Mouse (Mus musculus) heart, embryonic 11.5 days (tissue): ENCODE data around the gene Calm4. TPM values are rescaled to one million over a fixed set of nuclear protein-coding genes. Genes with fewer than 3 reads are reported as not detected.

Experiments
- ATAC-seq: fragments of 200-750 bp; cut with Nextera tagmentation; replicated peaks from 2 replicates; pipeline ENCODE4 v1.8.0; 2017; ENCODE audit warnings: moderate library complexity; ENCODE audit not compliant: insufficient number of reproducible peaks, low FRiP score, low TSS enrichment
- H3K27ac ChIP-seq: fragments of 300-500 bp; sonication (generic); 2 replicates; pipeline ENCODE4 v1.5.1; 2014; ENCODE audit warnings: mild to moderate bottlenecking, low read depth, low read length
- H3K27me3 ChIP-seq: fragments of 300-500 bp; sonication (generic); 2 replicates; pipeline ENCODE4 v1.6.1; 2014; ENCODE audit warnings: mild to moderate bottlenecking, low read length, mixed read lengths; ENCODE audit not compliant: control insufficient read depth, insufficient read depth
- H3K36me3 ChIP-seq: fragments of 300-500 bp; sonication (generic); 2 replicates; pipeline ENCODE4 v1.6.1; 2014; ENCODE audit warnings: mild to moderate bottlenecking, low read length, moderate library complexity, mixed read lengths; ENCODE audit not compliant: control insufficient read depth, insufficient read depth
- H3K4me1 ChIP-seq: fragments of 300-500 bp; sonication (generic); 2 replicates; pipeline ENCODE4 v1.6.1; 2014; ENCODE audit warnings: low read length; ENCODE audit not compliant: control insufficient read depth, insufficient read depth
- H3K4me2 ChIP-seq: fragments of 300-500 bp; sonication (generic); 2 replicates; pipeline ENCODE4 v1.6.1; 2014; ENCODE audit warnings: mild to moderate bottlenecking, moderate library complexity
- H3K4me3 ChIP-seq: fragments of 300-500 bp; sonication (generic); 2 replicates; pipeline ENCODE4 v1.5.1; 2014; ENCODE audit warnings: low read depth, low read length
- H3K9ac ChIP-seq: fragments of 300-500 bp; sonication (generic); 2 replicates; pipeline ENCODE4 v1.6.1; 2014; ENCODE audit warnings: mild to moderate bottlenecking, low read depth, low read length, moderate library complexity
- H3K9me3 ChIP-seq: fragments of 300-500 bp; sonication (generic); replicated peaks from 2 replicates; pipeline ENCODE4 v1.6.1; 2016; ENCODE audit warnings: low read length; ENCODE audit not compliant: control insufficient read depth
- WGBS: fragments of 180-500 bp; shearing (Covaris S2); extraction: QIAGEN DNeasy Blood & Tissue Kit; methylation state at CpG from one replicate; pipeline ENCODE4 v1.1.7; 2014; ENCODE audit not compliant: insufficient replicate concordance; 5-methylcytosine and 5-hydroxymethylcytosine counted together
- polyA plus RNA-seq: library from polyadenylated mRNA; unstranded; fragments of >200 nt; fragmentation: Nextera tagmentation; extraction: Ambion mirVana; gene quantifications from 2 replicates; pipeline ENCODE4 v1.2.1, GENCODE M21; 2014

The Calm4 gene
- polyA plus RNA-seq, 1 experiment from 2014 or later = not detected

GRCm38 (mm10) chr13:3865648-3866354 is 28.2 kb downstream of the Calm4 start:
- no peak overlapping the region; the same call in 1 of the 2 replicates for H3K4me3 ChIP-seq
- peak overlapping the region; percentile 36 for H3K4me2 ChIP-seq
- 67% methylated on average over 14 of the region's 14 CpGs for WGBS
- H3K27ac ChIP-seq = peak overlapping the region; percentile 72
- H3K9me3 ChIP-seq = no peaks in the 10 kb centered on the region
- ATAC-seq = 0 out of 2 replicates have a peak, but pooled peaks have one; percentile 27
- H3K36me3 ChIP-seq = no peaks in the 10 kb centered on the region
- no peaks in the 10 kb centered on the region; the same call in 1 of the 2 replicates for H3K4me1 ChIP-seq
- peak overlapping the region; percentile 28; the same call in 1 of the 2 replicates for H3K9ac ChIP-seq
- no peaks in the 10 kb centered on the region for H3K27me3 ChIP-seq

GRCm38 (mm10) chr13:3866355-3867052 is 28.9 kb downstream of the Calm4 start:
- Histone ChIP-seq H3K27ac (peak overlapping the region; percentile 72), H3K9ac (peak overlapping the region; percentile 28; the same call in 1 of the 2 replicates), H3K36me3 (no peaks in the 10 kb centered on the region), H3K27me3 (no peaks in the 10 kb centered on the region), H3K4me1 (no peaks in the 10 kb centered on the region; the same call in 1 of the 2 replicates), H3K4me2 (peak overlapping the region; percentile 36), H3K9me3 (no peaks in the 10 kb centered on the region), H3K4me3 (no peak overlapping the region; the same call in 1 of the 2 replicates)
- 41% methylated on average over 8 of the region's 8 CpGs for WGBS
- ATAC-seq = peak; percentile 72

GRCm38 (mm10) chr13:3867158-3867557 is 29.6 kb downstream of the Calm4 start:
- Histone ChIP-seq H3K27me3 (no peaks in the 10 kb centered on the region), H3K36me3 (no peaks in the 10 kb centered on the region), H3K9ac (no peak overlapping the region), H3K4me3 (no peak overlapping the region), H3K27ac (peak overlapping the region; percentile 72), H3K9me3 (no peaks in the 10 kb centered on the region), H3K4me2 (peak overlapping the region; percentile 24; the same call in 1 of the 2 replicates), H3K4me1 (no peaks in the 10 kb centered on the region; the same call in 1 of the 2 replicates)
- WGBS = 72% methylated on average over 6 of the region's 6 CpGs
- peak; percentile 90 for ATAC-seq

GRCm38 (mm10) chr13:3869901-3870300 is 32.3 kb downstream of the Calm4 start:
- ATAC-seq = no peak
- no peak overlapping the region for H3K4me3 ChIP-seq
- no peaks in the 10 kb centered on the region for H3K27me3 ChIP-seq
- no peak overlapping the region for H3K27ac ChIP-seq
- H3K9me3 ChIP-seq = no peaks in the 10 kb centered on the region
- no peaks in the 10 kb centered on the region for H3K36me3 ChIP-seq
- H3K4me2 ChIP-seq = no peak overlapping the region
- H3K9ac ChIP-seq = no peak overlapping the region
- no peaks in the 10 kb centered on the region; the same call in 1 of the 2 replicates for H3K4me1 ChIP-seq

GRCm38 (mm10) chr13:3872832-3873231 is 35.3 kb downstream of the Calm4 start:
- peaks cover 7% of the 10 kb centered on the region for H3K4me1 ChIP-seq
- no peaks in the 10 kb centered on the region for H3K36me3 ChIP-seq
- H3K4me3 ChIP-seq = no peak overlapping the region
- no peak for ATAC-seq
- no peaks in the 10 kb centered on the region for H3K27me3 ChIP-seq
- 81% methylated on average over 4 of the region's 4 CpGs for WGBS
- H3K4me2 ChIP-seq = no peak overlapping the region
- no peak overlapping the region for H3K9ac ChIP-seq
- H3K27ac ChIP-seq = no peak overlapping the region
- no peaks in the 10 kb centered on the region for H3K9me3 ChIP-seq

- H3K36me3 ChIP-seq = peaks cover 4% of the 10 kb centered on the region; the same call in 1 of the 2 replicates
- no peak overlapping the region for H3K4me3 ChIP-seq
- H3K4me1 ChIP-seq = peaks cover 7% of the 10 kb centered on the region
- 83% methylated on average over 6 of the region's 6 CpGs for WGBS
- H3K9ac ChIP-seq = no peak overlapping the region
- H3K27ac ChIP-seq = no peak overlapping the region
- no peaks in the 10 kb centered on the region for H3K9me3 ChIP-seq
- ATAC-seq = no peak
- H3K27me3 ChIP-seq = no peaks in the 10 kb centered on the region
- no peak overlapping the region for H3K4me2 ChIP-seq
These were observed 38.9 kb downstream of the Calm4 start for GRCm38 (mm10) chr13:3876448-3876847.

- Histone ChIP-seq H3K9me3 (no peaks in the 10 kb centered on the region), H3K4me1 (peaks cover 7% of the 10 kb centered on the region), H3K36me3 (peaks cover 11% of the 10 kb centered on the region), H3K4me2 (no peak overlapping the region), H3K9ac (no peak overlapping the region), H3K27me3 (no peaks in the 10 kb centered on the region), H3K27ac (no peak overlapping the region), H3K4me3 (no peak overlapping the region)
- WGBS = 55% methylated on average over 6 of the region's 6 CpGs
- ATAC-seq = peak; percentile 33; the same call in 1 of the 2 replicates
These were observed 39.6 kb downstream of the Calm4 start for GRCm38 (mm10) chr13:3877185-3877584.

- H3K4me2 ChIP-seq = no peak overlapping the region
- no peak overlapping the region for H3K4me3 ChIP-seq
- H3K9ac ChIP-seq = no peak overlapping the region
- 51% methylated on average over 4 of the region's 4 CpGs for WGBS
- peaks cover 12% of the 10 kb centered on the region for H3K36me3 ChIP-seq
- H3K27me3 ChIP-seq = no peaks in the 10 kb centered on the region
- ATAC-seq = no peak
- H3K27ac ChIP-seq = no peak overlapping the region
- no peaks in the 10 kb centered on the region for H3K9me3 ChIP-seq
- H3K4me1 ChIP-seq = peaks cover 7% of the 10 kb centered on the region
These were observed 40.2 kb downstream of the Calm4 start for GRCm38 (mm10) chr13:3877679-3878220.
